Mouse (Mus musculus): ENCODE measurements around the gene Yif1b.

The Yif1b gene

GRCm38 (mm10) chr7:29244732-29245416, 6.7 kb downstream of the Yif1b start:
- no peak for DNase-seq (ENCODE audit: low spot score)

GRCm38 (mm10) chr7:29246015-29246414, 7.9 kb downstream of the Yif1b start:
- DNase-seq (ENCODE audit: low spot score): no peak

DNA sequence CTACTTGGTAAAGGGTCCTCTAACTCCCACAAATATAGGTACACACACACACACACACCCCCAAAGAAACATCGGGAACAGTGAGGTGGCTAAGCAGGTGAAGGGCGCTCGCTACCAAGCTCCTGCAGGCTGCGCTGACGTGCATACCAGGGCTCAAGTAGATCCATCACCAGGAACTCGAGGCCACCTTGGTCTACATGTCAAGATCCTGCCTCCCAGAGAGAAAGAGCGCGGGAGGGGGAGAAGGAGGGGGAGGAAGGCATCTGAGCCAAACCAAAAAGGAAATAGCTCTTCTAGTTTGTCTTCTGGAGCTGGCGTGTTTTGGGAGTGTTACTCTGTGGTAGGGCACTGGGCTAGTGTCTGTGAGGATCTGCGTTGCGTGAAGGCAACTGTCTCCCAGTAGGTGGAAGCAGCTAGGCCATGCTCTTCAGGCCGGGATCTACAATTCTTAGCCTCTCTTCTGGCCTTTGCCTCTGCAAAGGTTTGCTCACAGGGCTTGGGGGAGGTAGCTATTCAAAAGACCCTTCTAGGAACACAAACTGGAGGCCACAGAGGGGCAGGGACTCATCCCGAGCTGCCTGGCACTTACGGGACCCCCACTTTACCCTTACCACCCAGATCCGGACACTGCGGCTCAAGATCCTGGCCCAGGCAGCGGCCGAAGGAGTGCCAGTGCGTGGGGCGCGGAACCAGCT, 8.6 kb downstream of the Yif1b start:
- DNase-seq (ENCODE audit: low spot score): no peak

GRCm38 (mm10) chr7:29247314-29247700, 9.2 kb downstream of the Yif1b start:
- peak; percentile 93 for DNase-seq (ENCODE audit: low spot score)

DNA sequence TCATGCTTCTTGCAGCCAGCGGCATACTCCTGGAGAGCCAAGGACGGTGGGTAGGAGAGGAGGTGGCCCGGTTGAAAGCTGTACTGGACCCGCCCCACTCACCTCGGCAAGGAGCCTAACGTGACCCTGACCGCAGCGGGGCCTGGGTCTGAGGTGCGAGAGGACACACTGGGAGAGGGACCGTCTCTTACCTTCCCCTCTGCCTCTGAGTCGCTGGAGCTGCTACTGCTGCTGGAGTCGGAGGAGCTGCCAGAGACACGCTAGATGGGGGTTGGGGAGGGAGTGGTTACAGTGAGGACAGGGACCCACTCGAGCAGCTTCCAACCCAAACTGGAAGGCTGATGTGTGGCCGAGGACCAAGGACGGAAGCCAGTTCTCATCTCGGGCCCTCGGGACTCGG, 9.6 kb downstream of the Yif1b start:
- no peak for DNase-seq (ENCODE audit: low spot score)

GRCm38 (mm10) chr7:29248261-29248841, 10.2 kb downstream of the Yif1b start, which contains the start of gene 2200002D01Rik:
Gene 2200002D01Rik (minus strand): TSS chr7:29248466.
- DNase-seq (ENCODE audit: low spot score): peak; percentile 52

- no peak for DNase-seq (ENCODE audit: low spot score)
Observed at GRCm38 (mm10) chr7:29251166-29251565, 13.0 kb downstream of the Yif1b start.

DNA sequence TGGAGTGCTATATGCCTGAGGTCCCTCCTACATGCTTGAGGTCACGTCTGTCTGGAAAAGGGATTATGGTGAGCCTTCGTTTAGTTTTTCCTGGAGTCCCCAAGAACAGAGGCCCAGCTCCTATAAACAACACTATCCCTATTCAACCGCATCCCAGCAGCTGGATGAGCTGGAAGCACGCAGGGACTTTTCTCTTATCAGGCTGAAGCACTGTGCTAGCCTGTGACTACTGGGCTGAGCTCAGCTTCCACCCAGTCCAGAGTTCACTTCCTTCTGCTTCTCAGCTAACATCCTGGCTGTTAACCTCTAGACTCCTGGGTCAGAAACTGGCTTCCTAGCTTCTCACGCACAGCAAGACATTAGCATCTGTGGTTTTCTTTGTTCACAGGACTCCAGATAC, 15.7 kb downstream of the Yif1b start:
- DNase-seq (ENCODE audit: low spot score): no peak

DNA sequence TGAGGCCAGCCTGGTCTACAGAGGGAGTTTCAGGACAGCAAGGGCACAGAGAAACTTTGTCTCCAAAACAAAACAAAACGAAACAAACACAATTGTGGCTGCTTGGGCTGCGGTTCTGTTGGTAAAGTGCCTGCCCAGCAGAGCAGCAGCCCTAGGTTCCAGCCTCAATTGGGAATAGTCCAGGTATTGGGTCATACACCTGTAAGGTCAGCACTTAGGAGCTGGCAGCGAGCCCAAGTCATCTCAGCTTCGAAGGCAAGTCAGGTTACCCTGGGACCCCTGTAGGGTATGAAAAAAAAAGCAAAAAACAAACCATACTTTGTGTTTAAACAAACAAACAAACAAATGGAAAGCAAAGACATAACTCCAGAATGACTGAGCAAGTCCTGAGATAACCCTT, 17.7 kb downstream of the Yif1b start:
- no peak for DNase-seq (ENCODE audit: low spot score)

DNA sequence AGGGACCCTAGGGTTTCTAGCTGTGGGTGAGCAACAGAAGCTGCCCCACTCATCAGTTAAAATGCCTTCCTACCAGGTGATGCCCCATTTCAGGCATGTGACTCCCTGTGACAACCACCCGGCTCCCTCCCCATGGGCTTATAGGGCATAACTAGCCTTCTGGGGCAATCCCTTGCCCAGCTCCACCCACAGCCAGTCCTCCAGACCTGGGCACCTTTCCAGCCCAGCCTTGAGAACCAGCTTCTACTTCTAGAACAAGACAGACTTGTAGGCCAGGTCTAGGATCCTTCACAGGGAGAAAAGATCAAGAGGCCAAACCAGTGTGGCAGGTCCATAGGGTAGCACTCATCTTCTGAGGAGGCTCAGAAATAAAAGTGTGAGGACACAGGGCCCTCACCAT, 19.2 kb downstream of the Yif1b start:
- peak; percentile 54 for DNase-seq (ENCODE audit: low spot score)

- no peak for DNase-seq (ENCODE audit: low spot score)
Observed at GRCm38 (mm10) chr7:29259781-29260730, 21.9 kb downstream of the Yif1b start.

GRCm38 (mm10) chr7:29262151-29262550, 24.0 kb downstream of the Yif1b start:
- DNase-seq (ENCODE audit: low spot score): no peak

- DNase-seq (ENCODE audit: low spot score): no peak
Observed at GRCm38 (mm10) chr7:29263831-29264230, 25.7 kb downstream of the Yif1b start.

DNA sequence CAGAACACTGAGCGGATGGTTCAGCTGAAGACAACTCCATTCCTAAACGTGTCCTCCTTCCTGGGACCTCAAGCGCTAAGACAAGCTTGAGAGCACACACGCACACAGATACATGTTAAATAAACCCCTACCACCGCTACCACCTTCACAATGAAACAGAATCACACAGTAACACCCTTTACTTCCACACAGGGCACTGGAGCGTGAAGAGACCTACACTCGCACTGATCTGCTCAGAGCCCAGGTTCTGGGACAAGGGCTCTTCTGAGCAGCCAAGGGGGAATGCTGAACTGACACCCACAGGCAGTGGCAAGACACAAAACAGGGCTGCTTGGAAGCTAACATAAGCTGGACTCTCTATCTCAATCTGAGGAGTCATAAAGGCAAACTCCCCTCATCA, 27.5 kb downstream of the Yif1b start:
- no peak for DNase-seq (ENCODE audit: low spot score)

- no peak for DNase-seq (ENCODE audit: low spot score)
Observed at GRCm38 (mm10) chr7:29266931-29267330, 28.8 kb downstream of the Yif1b start.

GRCm38 (mm10) chr7:29270445-29270844, 32.3 kb downstream of the Yif1b start:
- DNase-seq (ENCODE audit: low spot score): no peak

DNA sequence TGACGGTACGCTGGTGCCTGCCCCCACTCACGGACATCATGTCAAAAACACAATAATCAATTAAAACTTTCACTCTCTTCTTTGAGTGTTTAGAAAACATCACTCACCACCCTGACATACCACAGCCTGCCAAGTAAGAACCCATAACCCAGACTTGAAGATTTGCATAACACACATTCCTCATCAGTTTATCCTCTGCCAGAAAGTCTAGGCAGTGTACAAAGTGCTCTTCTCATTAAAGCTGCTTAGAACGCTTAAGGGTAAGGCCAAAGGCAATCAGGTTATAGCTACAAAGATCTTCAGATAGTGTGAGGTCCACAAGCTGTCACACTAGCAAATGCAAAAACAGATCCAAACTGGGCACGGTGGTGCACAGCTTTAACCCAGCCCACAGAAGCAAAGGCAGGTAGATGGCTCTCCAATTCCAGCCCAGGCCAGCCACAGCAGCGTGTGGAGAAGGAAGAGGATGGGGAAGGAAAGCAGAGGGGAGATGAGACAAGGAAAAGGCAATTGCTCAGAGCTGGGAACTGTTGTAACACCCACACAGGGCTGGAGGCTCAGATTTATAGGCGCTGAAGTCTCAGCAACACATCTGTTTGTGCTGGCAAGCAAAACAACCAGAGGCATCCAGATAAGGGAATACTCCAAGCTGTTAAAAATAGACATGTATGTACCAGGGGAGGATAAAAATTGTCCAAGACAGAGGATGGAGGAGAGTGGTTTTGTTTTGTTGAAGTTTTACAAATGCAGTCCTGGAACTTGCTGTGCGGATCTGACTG, 33.7 kb downstream of the Yif1b start:
- no peak for DNase-seq (ENCODE audit: low spot score)

DNA sequence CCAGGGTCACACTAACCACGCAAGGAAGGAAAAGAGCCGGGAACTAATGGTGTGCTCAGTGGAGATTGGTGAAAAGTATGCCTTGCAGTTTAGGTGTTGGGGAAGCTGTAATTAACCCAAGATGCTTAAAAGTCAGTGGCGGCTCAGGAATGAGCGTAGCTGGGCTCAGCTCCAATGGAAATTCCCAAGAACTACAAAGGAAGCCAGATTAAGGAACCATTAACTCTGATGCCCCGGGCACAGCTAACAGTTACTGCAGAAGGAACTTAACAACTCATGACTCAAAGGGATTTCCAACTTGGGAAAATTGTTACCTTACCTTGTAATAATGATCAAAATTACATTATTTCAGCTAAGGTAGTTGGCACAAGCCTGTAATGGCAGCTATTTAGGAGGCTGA, 38.6 kb downstream of the Yif1b start:
- no peak for DNase-seq (ENCODE audit: low spot score)

DNA sequence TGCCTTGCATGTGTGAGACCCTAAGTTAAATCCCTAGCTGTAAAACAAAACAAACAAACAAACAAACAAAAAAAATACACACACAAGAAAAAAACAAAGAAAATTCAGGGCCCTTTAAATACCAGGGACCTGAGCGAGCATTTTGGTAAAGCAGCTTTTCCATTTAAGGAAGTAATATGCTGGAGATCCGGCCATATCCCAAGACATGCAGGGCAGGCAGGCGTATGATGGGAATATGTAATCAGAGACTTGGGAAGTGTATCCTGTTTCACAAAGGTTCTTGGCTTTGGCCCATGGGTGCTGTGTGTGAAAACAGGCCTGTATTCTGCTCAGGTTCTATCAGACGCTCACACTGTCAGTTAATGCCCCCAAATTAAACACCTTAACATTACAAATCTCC, 39.4 kb downstream of the Yif1b start:
- DNase-seq (ENCODE audit: low spot score): no peak

- DNase-seq (ENCODE audit: low spot score): no peak
Observed at GRCm38 (mm10) chr7:29279261-29279660, 41.1 kb downstream of the Yif1b start.

DNA sequence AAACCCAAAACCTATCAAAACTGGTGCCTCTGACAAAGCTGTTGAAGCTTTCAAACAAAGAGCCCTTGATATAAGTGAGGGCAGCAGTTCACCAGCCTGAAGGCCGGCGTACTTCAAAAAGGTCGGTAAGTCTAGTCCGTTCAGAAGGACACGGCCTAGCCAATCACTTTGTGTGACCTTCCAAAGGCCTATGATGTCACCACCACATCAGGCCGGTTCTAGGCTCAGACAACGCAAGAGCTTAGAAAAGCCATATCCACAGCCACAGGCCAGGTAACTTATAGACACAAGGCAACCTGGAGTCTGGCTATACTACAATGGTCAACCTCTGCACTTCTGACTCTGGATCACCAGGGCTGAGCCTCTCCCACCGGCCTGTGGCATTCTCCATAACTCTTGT, 41.8 kb downstream of the Yif1b start:
- DNase-seq (ENCODE audit: low spot score): no peak

GRCm38 (mm10) chr7:29280801-29281200, 42.7 kb downstream of the Yif1b start:
- DNase-seq (ENCODE audit: low spot score): no peak
